Mouse (Mus musculus): ENCODE data around the gene Ugt1a7c. TPM values are rescaled to one million over a fixed set of nuclear protein-coding genes. Genes with fewer than 3 reads are reported as not detected.
"Not testable (repeated sequence)": the region's sequence is repeated elsewhere in the genome, so short reads cannot be mapped to it uniquely, and the experiment has no call there.

Gene Ugt1a7c
- polyA plus RNA-seq, 1 experiment = 184 TPM

GRCm38 (mm10) chr1:88087513-88087912 lies 7.3 kb upstream of the Ugt1a7c start, which contains the start of gene Ugt1a8:
TSS of gene Ugt1a8 (plus strand) at chr1:88087813.
- H3K27ac ChIP-seq (ENCODE audit: insufficient read depth, low read depth, low read length) = no peak within 1 kb of the TSS
- no peak for TF ChIP-seq POLR2A (IDR thresholded peaks at IDR 0.05; ENCODE audit: borderline replicate concordance, low read depth, low read length)
- no peak for TF ChIP-seq CTCF (IDR thresholded peaks at IDR 0.05; ENCODE audit: low read depth, low read length)
- H3K4me1 ChIP-seq (ENCODE audit: control insufficient read depth, insufficient read depth, low read length) = peaks cover 6% of the 10 kb centered on the region
- no peak within 1 kb of the TSS for H3K4me3 ChIP-seq (ENCODE audit: insufficient read depth, low read length)

GRCm38 (mm10) chr1:88092341-88092740 lies 2.5 kb upstream of the Ugt1a7c start:
- Histone ChIP-seq H3K27ac (ENCODE audit: insufficient read depth, low read depth, low read length) (peak overlapping the region; percentile 19; the same call in 1 of the 2 replicates), H3K4me1 (ENCODE audit: control insufficient read depth, insufficient read depth, low read length) (peaks cover 11% of the 10 kb centered on the region), H3K4me3 (ENCODE audit: insufficient read depth, low read length) (no peak overlapping the region)
- no peak for TF ChIP-seq CTCF (IDR thresholded peaks at IDR 0.05; ENCODE audit: low read depth, low read length)
- no peak for TF ChIP-seq POLR2A (IDR thresholded peaks at IDR 0.05; ENCODE audit: borderline replicate concordance, low read depth, low read length)

- Histone ChIP-seq H3K4me3 (ENCODE audit: insufficient read depth, low read length) (peak overlapping the region; percentile 83), H3K4me1 (ENCODE audit: control insufficient read depth, insufficient read depth, low read length) (peaks cover 13% of the 10 kb centered on the region), H3K27ac (ENCODE audit: insufficient read depth, low read depth, low read length) (peak overlapping the region; percentile 99)
Observed at GRCm38 (mm10) chr1:88094270-88094676, 589 bp upstream of the Ugt1a7c start.

DNA sequence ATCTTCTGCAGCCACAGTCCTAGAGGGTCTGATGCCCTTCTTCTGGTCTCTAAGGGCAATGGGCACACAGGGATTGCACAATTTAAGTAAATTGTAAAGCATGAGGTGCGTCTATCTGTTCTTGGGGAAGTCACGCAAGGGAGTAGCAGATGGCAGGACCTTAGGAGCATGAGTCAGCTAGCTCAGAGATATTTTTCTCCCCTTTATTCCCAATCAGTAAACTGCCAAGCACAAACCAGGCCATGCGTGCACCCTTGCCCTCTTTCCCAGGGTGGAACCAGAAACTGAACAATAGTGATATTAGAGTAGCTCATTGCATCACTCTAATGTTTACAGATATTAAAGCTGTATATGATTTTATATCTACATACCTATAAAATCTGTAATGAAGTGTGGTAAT lies 3.7 kb downstream of the Ugt1a7c start:
- Histone ChIP-seq H3K4me1 (ENCODE audit: control insufficient read depth, insufficient read depth, low read length) (peaks cover 31% of the 10 kb centered on the region), H3K4me3 (ENCODE audit: insufficient read depth, low read length) (peak overlapping the region; percentile 1; the same call in 1 of the 2 replicates), H3K27ac (ENCODE audit: insufficient read depth, low read depth, low read length) (peak overlapping the region; percentile 36; the same call in 1 of the 2 replicates)

DNA sequence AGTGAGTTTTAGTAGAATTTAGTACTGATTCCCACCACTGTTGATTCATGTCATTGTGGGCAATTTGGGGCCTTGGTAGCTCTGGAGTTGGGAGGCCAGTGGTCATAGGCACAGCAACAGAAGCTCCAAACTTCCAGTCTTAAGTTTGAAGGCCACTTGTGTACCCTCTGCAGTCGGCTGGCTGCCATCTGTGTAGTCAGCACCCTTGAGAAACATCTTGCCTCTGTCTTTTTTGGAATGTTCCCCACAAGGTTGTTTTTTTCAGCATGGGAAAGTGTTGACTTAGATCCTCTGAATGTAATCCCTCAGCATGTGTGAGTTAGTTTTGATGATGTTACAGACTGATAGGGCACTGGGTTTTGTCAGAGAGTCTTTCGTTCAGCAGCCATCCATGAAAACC lies 4.8 kb downstream of the Ugt1a7c start:
- peaks cover 41% of the 10 kb centered on the region for H3K4me1 ChIP-seq (ENCODE audit: control insufficient read depth, insufficient read depth, low read length)
- peak overlapping the region; percentile 30; the same call in 1 of the 2 replicates for H3K27ac ChIP-seq (ENCODE audit: insufficient read depth, low read depth, low read length)
- H3K4me3 ChIP-seq (ENCODE audit: insufficient read depth, low read length) = not testable (repeated sequence)

- Histone ChIP-seq H3K27ac (ENCODE audit: insufficient read depth, low read depth, low read length) (peak within 1 kb of the TSS; percentile 22), H3K4me1 (ENCODE audit: control insufficient read depth, insufficient read depth, low read length) (peaks cover 58% of the 10 kb centered on the region)
- H3K4me3 ChIP-seq (ENCODE audit: insufficient read depth, low read length) = not testable (repeated sequence)
Observed at GRCm38 (mm10) chr1:88103019-88103418, 8.2 kb downstream of the Ugt1a7c start, which contains the start of gene Ugt1a6b. TSS of gene Ugt1a6b (plus strand) at chr1:88103252.

DNA sequence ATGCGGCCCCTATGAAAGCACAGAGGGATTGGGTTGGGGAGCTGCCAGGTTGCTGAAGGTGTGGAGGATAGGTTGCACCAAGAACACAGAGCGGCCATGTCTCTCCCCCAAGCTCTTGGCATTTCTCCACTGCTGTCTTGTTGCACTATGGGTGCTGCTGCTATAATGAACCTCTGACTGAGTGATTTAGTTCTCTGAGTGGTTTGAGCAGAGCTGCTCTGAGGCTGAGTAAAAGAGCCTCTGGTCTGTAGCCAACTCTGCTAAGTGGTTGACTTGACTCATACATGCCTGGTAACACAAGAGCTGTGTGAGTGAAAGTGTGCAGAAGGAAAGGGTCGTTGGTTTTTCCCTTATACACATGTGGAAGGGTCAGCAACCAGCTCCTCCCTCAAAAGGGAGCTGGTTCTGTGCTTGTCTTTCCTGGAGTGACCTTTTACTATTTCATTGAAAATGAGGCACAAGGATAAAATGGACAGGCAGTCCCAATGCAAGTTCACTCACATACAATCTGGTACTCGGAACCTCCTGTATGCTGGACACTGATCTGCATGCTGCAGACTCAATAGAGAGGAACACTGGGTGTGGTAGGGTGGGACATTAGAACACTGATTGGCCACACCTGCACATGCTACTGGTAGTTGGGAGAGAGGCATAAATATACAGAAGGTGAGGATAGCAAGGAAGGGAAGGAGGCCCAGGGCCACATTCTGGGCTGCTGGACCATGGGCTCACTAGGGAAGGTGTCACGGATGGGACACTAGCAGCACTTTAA lies 9.0 kb downstream of the Ugt1a7c start:
- H3K27ac ChIP-seq (ENCODE audit: insufficient read depth, low read depth, low read length) = peak overlapping the region; percentile 22
- H3K4me3 ChIP-seq (ENCODE audit: insufficient read depth, low read length) = not testable (repeated sequence)
- peaks cover 58% of the 10 kb centered on the region for H3K4me1 ChIP-seq (ENCODE audit: control insufficient read depth, insufficient read depth, low read length)

- no peak overlapping the region for H3K4me3 ChIP-seq (ENCODE audit: insufficient read depth, low read length)
- H3K27ac ChIP-seq (ENCODE audit: insufficient read depth, low read depth, low read length) = peak overlapping the region; percentile 4
- H3K4me1 ChIP-seq (ENCODE audit: control insufficient read depth, insufficient read depth, low read length) = peaks cover 56% of the 10 kb centered on the region
- TF ChIP-seq CTCF (IDR thresholded peaks at IDR 0.05; ENCODE audit: low read depth, low read length) = no peak
- no peak for TF ChIP-seq POLR2A (IDR thresholded peaks at IDR 0.05; ENCODE audit: borderline replicate concordance, low read depth, low read length)
Observed at GRCm38 (mm10) chr1:88104667-88105430, 10.0 kb downstream of the Ugt1a7c start.

DNA sequence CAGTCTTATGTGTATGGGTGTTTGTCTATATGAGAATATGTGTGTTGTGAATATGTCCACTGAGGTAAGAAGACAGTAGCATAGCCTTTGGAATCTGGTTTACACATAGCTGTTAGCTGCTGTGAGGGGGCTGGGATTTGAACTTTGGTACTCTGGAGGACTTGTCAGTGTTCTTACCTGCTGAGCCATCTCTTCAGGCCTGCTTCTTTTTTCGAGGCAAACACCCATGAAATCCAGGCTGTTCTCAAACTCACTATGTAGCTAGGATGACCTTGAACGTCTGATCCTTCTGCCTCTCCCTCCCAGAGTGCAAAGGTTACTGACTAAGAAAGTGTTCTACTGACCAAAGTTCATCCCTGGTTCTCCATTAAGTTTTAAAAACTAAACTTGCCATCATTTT lies 10.8 kb downstream of the Ugt1a7c start:
- peaks cover 52% of the 10 kb centered on the region for H3K4me1 ChIP-seq (ENCODE audit: control insufficient read depth, insufficient read depth, low read length)
- H3K27ac ChIP-seq (ENCODE audit: insufficient read depth, low read depth, low read length) = no peak overlapping the region
- no peak for TF ChIP-seq CTCF (IDR thresholded peaks at IDR 0.05; ENCODE audit: low read depth, low read length)
- no peak for TF ChIP-seq POLR2A (IDR thresholded peaks at IDR 0.05; ENCODE audit: borderline replicate concordance, low read depth, low read length)
- H3K4me3 ChIP-seq (ENCODE audit: insufficient read depth, low read length) = no peak overlapping the region

DNA sequence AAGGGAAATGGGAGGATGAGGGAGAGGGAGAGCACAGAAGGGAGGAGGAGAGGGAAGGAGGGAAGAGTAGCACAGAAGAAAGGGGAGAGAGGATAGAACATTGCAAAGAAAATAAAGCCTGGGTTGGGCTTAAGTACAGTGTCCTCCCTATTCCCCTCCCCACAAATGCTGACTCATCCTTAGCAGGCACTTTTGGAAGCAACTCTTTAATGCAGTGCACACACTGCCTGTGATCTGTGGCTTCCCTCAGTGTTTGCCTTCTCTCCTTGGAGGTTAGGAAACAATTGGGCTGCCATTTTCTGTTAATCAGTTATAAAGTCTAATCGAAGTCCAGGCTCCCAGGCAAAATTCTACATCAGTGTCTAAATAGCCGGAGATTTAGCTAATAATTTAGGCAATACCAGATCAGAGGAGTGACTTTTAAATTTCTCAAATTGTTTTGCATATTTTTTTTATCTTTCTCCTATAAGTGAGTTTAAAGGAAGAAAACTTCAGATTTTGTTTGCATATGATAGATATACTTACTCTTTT lies 14.2 kb downstream of the Ugt1a7c start:
- not testable (repeated sequence) for H3K27ac ChIP-seq (ENCODE audit: insufficient read depth, low read depth, low read length); H3K4me3 ChIP-seq (ENCODE audit: insufficient read depth, low read length)
- peaks cover 33% of the 10 kb centered on the region for H3K4me1 ChIP-seq (ENCODE audit: control insufficient read depth, insufficient read depth, low read length)

- H3K4me3 ChIP-seq (ENCODE audit: insufficient read depth, low read length) = not testable (repeated sequence)
Observed at GRCm38 (mm10) chr1:88109604-88110003, 14.7 kb downstream of the Ugt1a7c start.

GRCm38 (mm10) chr1:88112769-88113168 lies 17.9 kb downstream of the Ugt1a7c start:
- H3K4me1 ChIP-seq (ENCODE audit: control insufficient read depth, insufficient read depth, low read length) = peaks cover 11% of the 10 kb centered on the region
- H3K27ac ChIP-seq (ENCODE audit: insufficient read depth, low read depth, low read length); H3K4me3 ChIP-seq (ENCODE audit: insufficient read depth, low read length): not testable (repeated sequence)

More at GRCm38 (mm10) chr1:88109604-88110003, 14.7 kb downstream of the Ugt1a7c start:
- H3K27ac ChIP-seq (ENCODE audit: insufficient read depth, low read depth, low read length) = not testable (repeated sequence)
- peaks cover 29% of the 10 kb centered on the region for H3K4me1 ChIP-seq (ENCODE audit: control insufficient read depth, insufficient read depth, low read length)

DNA sequence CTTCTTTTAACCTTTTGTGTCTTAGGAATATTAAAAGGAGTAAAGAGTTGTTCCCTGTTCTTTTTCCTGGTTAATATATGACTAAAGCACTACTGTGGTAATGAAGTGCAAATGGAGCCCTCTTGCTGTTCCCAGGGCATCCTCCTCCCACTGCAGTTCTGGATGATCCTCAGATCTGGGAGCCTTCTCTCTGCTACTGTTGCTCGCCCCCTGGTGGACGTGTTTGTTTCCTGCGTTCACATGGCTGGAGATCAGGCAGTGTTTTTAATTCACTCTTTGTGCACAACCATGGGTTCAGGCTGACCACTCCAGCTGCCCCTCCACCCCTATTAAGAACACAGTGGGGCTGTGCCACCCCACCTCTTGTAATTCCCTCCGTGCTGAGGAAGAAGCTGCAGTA lies 25.7 kb downstream of the Ugt1a7c start:
- peaks cover 13% of the 10 kb centered on the region for H3K4me1 ChIP-seq (ENCODE audit: control insufficient read depth, insufficient read depth, low read length)
- not testable (repeated sequence) for H3K27ac ChIP-seq (ENCODE audit: insufficient read depth, low read depth, low read length); H3K4me3 ChIP-seq (ENCODE audit: insufficient read depth, low read length)

DNA sequence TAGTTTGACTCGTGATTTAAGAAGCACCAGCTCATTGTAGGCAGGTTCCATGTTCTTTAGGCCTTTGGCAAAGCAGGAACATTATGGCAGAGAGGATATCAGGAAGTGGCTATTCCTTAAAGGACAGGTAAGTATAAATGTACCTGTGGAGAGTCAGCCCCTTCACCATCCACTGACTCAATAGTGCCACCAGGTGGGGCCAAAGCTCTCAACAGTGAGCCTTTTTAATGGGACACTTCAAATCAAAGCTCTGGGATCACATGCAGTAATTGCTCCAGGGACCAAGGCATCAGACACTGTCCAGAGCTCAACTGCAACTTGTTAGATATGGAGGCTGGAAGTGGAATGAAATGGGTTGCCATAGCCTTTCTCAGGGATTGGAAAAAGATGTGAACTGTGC lies 26.7 kb downstream of the Ugt1a7c start:
- not testable (repeated sequence) for H3K27ac ChIP-seq (ENCODE audit: insufficient read depth, low read depth, low read length); H3K4me3 ChIP-seq (ENCODE audit: insufficient read depth, low read length)
- peaks cover 19% of the 10 kb centered on the region for H3K4me1 ChIP-seq (ENCODE audit: control insufficient read depth, insufficient read depth, low read length)

Data from bone marrow macrophage, adult 2 months (primary cell).